Mouse (Mus musculus): Measurements from ENCODE around the gene Alg5.
"Not testable (repeated sequence)": the region's sequence is repeated elsewhere in the genome, so short reads cannot be mapped to it uniquely, and the experiment has no call there.

Gene Alg5

DNA sequence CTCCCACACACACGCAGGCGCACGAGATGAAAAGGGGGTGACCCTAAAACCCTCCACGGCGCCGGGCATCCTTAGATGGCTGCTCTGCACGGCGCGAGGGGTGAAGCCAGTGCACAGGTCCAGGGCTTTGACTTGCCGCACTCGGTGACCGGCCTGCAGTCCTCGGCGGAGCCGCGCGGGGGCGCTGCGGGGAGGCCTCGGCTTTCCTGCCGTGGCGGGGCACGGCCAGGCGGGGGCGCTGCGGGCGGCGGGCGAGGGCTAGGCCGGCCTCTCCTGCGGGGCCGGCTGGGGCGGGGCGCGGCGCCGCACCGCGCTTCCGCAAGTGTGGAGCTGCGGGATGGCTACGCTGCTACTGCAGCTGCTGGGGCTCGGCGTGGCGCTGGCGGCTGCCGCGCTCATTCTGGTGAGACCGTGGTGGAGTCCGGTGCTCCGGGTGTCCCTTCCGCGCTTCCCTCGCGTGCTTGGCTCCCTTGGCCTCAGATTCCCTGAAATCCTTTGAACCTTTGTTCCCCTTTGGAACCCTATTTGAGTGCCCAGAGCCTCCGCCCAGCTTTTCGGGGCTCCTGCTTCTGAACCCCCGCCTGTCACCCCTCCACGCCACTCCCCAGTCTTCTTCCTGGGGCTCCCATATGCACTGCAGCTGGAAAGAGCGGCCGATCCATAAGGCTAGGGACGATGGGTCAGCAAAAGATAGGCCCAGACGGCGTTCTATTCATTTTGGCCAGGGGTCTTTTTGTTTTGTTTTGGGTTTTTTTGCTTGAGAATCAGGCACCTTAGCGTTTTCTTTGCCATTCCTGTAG is at the start of gene Alg5, which contains the start of gene Exosc8:
TSS of gene Alg5 (plus strand) at position 293 of the 800 bp plus-strand sequence.
TSS of gene Exosc8 (minus strand) at position 147 of the 800 bp plus-strand sequence.
- DNase-seq (ENCODE audit: low spot score in 2 of 2), result peak; percentile 79 to 91

DNA sequence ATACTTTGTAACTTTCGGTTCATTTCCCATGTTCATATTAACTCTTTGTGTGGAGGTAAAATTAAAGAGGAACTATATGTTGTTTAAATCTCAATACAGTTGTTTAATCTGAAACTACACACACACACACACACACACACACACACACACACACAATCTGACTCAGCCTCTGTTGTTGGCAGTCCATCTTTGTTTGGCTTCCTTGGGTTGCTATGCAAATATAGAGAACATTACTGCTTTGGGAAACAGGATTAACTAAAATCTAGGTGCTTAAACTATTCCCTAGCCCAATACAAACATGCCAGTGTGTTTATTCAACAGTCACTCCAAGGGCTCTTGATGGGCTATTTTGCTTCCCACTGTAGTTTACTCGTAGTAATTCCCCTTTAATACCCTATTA is 48.1 kb upstream of the Alg5 start:
- no peak for DNase-seq (ENCODE audit: low spot score in 2 of 2)

DNA sequence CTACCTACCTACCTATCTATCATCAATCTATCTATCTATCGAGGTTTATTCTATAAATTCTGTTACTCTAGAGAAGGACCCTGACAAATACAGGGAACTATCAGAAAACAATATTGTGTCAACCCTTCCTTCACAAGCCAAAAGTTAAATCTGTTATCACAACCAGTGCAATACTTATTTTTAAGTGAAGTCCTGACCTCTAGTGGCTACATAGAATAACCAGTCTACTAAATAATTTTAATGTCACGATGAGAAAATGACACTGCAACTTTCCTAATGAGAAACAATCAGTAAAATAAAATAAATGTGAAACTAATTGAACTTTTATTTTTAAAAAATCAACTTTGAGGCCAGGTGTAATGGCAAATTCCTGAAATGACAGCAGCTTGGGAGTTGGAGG is 46.2 kb upstream of the Alg5 start:
- DNase-seq (ENCODE audit: low spot score in 2 of 2), result no peak

DNA sequence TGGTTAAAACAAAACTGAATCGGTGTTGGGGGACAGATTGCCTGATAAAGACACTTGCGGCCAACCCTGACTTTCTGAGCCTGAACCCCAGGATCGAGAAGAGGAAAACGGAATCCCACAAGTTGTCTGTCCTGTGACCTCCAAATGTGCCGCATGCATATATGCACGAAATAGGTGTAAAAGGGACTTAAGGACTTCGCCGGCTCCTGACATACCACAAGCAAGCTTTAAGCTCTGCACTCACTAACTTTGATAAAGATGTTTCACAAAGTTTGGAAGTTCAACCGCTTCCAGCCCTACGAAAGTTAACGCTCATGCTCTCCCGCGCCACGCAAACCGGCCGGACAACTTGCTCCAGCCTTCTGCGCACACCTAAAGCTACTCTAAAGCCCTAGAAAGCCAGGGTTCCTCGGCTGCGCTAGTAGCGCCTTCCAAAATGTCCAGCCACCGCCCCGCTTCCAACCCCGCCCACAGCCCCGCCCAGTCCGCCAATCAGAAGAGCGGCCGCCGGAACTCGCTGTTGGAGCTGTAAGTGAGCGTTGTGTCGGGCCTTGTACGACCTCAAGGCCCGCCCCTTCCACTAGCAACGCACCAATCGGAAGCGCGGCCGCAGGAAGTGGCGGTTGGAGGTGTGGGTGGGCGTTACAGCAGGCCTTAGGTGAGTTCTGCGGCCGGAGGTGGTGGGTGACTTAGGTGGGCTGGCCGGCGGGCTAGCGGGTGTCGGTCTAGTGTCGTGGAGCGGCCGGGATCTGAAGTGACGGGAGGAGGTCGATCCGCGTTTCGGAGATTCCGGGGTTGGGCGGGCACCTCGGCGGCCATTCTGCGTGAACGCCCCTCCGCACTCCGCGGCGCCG is 42.9 kb upstream of the Alg5 start, which contains the start of gene Supt20:
TSS of gene Supt20 (plus strand) at position 606 of the 854 bp plus-strand sequence.
- peak; percentile 86 to 91 for DNase-seq (ENCODE audit: low spot score in 2 of 2)

DNA sequence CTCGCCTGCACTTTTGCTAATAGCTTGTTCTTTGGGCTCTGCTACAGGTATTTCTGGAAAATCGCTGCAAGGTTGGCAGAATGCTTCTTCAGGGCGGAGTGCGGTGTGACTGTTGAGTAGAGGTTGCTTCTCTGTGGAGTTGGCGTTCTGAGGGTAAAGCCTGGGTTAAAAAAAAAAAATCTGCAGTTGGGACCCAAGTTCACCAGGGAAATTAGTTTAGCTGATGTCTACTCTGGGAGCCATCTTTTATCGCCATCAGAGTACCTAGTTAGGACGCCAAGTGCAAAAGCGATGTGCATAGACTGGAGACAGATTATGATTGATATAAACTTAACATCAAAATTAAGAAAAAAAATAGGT is 42.3 kb upstream of the Alg5 start:
- no peak for DNase-seq (ENCODE audit: low spot score in 2 of 2)

DNA sequence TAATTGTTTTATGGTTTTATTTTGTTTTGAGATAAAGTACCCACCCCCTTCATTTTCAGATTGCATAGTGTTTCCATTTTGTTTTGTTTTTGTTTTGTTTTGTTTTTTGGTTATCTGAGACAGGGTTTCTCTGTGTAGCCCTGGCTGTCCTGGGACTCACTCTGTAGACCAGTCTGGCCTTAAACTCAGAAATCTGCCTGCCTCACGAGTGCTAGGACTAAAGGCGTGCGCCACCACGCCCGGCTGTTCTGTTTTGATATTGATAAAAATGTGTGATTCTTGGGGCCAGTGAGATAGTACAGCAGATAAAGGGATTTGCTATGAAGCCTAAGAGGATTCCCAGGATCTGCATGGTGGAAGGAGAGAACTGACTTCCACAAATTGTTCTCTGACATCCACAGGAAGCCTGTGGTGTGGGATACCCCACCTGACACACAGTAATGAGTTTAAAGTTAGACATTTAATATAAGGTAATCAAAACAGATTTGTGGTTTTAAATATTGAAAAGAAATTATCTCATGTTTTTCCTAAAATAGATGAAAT is 35.5 kb upstream of the Alg5 start:
- DNase-seq (ENCODE audit: low spot score in 2 of 2), result no peak

DNA sequence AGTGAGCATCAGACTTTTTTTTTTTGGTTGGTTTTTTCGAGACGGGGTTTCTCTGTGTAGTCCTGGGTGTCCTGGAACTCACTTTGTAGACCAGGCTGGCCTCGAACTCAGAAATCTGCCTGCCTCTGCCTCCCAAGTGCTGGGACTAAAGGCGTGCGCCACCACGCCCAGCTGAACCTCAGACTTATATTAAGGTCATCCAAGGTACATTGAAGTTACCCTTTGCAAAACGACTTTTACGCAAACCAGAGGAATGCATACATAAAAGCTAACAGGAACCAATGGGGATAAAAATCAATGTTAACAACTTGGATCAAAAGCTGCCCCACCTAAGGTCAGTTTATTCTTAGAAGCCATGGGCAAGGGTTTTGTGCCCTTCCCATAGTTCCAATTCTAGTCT is 31.2 kb upstream of the Alg5 start:
- not testable (repeated sequence) for DNase-seq (ENCODE audit: low spot score in 2 of 2)

DNA sequence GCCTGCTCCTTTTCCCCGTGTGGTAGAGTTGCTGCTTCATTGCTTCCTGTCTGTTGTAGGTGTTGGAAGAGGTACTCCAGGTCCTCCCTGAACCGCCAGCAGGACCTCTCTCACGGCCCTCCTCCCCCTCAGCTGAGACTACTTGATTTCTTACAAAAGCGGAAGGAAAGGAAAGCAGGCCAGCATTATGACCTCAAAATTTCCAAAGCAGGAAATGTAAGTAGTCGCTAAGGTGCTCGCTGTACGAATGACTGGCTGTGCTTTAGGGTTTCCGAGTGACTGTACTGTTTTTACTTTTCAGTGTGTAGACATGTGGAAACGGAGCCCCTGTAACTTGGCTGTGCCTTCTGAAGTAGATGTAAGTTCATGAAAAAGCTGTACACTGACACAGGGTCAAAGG is 26.4 kb upstream of the Alg5 start:
- no peak for DNase-seq (ENCODE audit: low spot score in 2 of 2)

DNA sequence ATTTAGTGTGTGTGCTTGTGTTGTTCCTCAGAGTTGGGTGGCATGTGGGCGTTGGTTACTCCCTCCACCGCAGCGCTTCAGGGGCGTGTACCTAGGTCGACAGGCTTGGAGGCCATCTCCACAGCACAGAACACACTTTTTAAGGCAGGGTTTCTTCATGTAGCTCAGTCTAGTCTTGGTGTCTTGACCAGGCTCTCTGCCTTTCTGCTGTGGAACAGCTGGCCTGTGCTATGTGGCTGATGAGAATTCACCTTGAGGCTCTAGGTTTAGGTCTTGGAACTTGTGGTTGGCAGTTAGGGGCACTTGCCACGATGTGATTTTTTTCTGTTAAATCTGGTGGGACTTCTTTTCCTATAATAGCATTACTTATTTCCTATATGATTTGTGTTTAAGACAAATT is 21.1 kb upstream of the Alg5 start, which contains the start of gene Gm21958:
TSS of gene Gm21958 (minus strand) at position 101 of the 400 bp plus-strand sequence.
- DNase-seq (ENCODE audit: low spot score in 2 of 2), result no peak

DNA sequence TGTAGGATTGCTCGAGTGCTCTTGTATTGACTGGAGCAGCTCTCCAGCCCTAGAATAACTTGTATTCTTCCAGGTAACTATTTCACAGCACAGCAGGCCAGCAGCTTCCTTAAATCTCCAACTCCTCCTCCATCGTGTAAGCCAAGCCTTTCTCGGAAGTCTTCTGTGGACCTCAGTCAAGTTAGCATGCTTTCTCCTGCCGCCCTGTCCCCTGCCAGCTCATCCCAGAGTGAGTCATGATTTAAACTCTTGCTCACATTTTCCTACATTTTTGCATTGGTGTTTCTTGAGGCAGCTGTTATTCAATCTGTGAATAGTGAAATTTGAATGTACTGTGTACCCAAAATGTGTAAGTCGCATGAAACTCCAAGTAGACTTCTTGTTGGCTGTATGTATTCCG is 19.9 kb upstream of the Alg5 start:
- DNase-seq (ENCODE audit: low spot score in 2 of 2), result no peak

DNA sequence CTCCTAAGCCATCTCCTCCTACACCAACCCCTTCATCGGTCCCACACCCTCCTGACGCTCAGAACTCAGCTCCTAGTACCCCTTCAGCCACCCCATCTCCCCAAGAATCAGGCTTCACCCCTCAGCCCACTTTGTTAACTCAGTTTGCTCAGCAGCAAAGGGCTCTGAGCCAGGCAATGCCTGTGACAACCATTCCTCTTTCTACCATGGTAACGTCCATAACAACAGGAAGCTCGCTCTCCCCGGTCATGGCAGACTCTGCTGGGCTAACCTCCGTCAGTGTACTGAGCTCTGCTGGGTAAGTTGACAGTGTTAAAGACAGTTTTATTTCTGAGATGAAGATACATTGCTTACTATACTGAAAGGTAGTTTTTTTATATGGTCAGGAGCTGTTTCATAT is 18.0 kb upstream of the Alg5 start:
- no peak for DNase-seq (ENCODE audit: low spot score in 2 of 2)

DNA sequence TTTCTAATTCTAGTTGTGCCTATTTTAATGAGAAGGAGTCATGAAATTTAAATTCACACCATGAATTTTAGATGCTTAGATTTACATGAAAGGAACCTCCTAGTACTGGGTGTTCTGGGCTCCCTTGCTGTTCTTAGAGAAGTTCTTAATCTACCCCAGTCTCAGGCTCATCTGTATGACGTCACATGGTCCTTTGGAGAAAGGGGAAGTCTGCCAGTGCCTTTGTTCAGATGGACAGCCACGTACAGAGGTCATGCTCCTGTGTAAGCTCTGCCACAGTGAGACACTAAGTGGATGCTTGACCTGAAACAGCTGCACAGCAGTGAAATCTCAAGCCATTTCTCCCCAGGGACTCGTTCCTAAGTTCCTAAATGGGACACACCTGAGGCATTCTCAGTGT is 16.4 kb upstream of the Alg5 start:
- no peak for DNase-seq (ENCODE audit: low spot score in 2 of 2)

DNA sequence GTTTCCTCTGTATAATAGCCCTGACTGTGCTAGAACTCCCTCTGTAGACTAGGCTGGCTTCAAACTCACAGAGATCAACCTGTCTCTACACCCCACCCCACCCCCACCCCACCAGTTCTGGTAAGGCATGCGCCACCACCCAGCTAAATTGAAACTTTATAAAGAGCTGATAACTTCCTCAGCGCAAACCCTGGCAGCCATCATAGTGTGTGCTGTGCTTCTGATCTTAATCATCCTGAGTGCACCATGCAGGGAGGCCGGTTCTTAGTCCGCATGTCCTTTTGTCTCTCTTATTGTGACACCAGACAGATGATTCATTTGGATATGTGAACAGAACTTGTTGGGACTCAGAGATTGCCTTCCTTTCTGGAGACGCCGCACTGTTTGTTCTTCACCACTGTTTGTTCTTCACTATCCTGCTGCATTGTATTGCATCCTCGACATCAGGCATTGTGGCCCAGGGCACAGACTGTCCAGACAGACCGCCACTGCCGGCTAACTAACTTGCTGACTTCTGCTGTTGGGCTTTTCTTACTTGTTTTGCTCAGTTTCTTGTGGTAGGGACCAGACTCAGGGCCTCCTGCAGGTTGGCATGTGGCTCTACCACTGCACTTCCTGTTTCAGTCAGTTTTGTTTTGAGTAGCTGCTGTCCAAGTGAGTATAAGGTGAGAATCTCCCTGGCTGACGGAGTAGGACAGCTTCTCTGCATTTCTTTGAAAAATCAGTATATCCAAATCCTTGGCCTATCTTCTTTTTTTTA is 11.4 kb upstream of the Alg5 start:
- DNase-seq (ENCODE audit: low spot score in 2 of 2), result no peak

DNA sequence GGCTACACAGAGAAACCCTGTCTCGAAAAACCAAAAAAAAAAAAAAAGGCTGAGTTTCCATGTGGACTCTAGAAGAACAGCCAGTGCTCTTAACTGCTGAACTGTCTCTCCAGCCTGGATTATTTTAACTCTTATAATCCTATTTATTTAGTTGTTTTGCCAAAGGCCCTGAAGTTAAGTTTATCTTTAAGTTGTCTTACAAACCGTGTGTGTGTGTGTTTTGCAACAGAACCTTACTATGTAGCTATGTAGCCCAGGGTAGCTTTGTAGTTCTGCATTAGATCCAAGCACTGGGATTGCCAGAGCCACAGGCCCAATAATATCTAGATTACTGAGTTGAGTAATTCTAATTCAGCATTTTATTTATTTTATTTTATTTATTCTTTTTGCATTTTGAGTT is 10.0 kb upstream of the Alg5 start:
- no peak for DNase-seq (ENCODE audit: low spot score in 2 of 2)

DNA sequence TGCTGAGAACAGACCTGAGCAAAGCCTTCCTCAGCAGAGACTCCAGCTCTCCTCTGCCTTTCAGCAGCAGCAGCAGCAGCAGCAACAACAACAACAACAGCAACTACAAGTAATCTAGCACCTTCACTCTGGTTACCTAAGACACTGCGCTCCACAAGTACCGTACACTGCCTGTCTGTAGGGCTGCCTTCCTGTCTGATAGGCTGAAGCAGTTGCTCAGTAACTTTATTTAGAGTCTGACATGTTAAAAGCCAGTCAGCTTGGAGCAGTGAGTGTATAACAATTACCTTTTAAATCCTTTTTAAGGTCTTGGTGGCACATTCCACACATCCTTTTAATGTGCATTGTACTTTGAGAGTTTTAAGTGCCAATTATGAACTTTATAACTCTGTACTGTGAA is 7.8 kb upstream of the Alg5 start:
- no peak for DNase-seq (ENCODE audit: low spot score in 2 of 2)

DNA sequence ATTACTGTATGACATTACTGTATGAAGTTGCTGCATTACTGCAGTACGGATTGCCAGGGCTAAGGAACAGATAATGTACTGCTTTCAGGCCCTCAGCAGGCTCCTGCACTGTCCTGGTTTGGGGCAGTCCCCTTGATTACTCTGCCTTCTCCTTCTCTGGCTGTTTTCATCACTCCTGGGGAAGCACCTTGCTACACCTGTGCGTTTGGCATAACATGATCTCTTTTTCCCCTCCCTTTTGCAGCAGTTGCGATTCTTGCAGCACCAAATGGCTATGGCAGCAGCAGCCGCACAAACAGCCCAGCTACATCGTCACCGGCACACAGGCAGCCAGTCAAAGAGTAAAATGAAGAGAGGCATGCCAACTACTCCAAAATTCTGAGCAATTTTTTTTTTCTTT is 7.2 kb upstream of the Alg5 start:
- no peak for DNase-seq (ENCODE audit: low spot score in 2 of 2)

DNA sequence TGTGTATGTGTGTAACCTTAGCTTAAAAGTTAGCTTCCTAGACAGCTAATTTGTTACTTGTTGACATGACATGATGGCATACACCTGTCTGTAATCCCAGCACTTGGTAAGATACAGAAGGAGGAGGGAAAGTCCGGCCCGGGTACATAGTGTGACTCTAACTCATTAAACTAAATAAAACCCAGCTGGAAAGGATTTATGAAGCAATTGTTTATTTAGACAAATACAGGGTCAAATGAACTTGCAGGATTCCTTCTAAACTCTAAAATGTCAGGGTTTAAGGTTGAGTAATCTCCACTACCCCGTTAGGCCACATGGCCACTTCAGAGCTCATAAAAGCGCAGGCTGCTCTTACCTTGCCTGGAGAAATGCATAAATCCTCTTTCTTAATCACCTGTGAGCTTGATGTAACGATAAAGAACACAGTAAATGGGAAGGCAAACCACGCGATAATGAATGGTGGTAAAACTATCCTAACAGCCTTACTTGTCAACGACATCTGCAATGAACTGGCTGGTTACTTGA is 3.7 kb upstream of the Alg5 start:
- DNase-seq (ENCODE audit: low spot score in 2 of 2), result no peak

DNA sequence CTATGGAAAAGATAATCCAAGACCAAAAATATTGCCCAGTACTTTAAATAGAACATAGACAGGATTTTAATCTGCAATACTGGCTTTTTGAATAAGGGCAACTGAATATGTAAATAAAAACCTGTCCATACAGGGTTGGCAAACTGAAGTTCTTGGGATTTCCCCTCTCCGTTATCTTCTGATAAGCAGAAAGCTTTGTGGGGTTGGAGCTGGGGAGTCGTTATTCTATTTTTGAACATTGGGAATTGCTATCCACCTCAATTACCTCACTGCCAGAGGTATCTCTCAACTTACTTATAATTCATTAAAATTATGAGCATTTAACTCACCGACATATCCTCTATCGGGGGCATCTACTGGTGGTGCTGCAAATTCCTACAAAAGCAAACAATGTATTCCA is 3.0 kb upstream of the Alg5 start:
- DNase-seq (ENCODE audit: low spot score in 2 of 2), result no peak

DNA sequence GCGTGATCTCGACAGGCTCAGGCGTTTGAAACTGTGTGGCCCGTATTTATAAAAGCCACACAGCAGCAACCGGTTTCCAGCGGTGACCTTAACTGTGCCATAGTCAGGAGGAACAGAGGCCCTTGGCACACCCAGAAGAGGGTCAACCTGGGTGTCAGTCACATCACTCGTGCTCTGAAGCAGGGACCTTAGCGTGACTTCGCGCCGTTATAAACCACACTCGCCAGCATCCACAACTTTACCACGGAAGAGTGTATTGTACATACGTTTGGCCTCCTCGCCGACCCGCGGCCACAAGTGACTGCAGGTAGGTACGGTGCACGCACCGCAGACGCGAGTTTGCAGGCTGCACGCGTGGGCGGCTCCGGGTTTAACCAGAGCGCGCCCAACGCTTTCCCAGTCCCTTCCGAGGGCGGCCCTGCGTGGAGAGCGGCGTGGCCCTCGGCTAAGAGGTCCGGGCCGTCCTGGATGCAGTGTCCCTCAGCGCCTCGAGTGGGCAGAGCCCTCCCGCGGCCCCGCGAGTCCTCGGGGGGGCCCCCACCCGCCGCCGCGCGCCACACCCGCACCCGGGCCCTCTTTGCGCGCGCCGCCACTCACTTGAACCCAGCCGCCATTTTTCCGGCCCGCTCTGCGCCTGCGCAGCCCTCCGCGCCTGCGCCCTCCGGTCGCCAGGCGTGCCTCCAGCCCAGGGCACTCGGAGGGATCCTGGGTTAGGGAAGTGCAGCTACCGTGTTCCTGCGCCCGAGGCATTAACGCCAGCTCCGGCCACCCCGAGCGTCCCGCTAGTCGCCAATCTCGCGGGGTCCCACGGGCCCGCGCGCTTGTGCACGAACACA is 710 bp upstream of the Alg5 start:
- DNase-seq (ENCODE audit: low spot score in 2 of 2), result peak; percentile 57 to 90

DNA sequence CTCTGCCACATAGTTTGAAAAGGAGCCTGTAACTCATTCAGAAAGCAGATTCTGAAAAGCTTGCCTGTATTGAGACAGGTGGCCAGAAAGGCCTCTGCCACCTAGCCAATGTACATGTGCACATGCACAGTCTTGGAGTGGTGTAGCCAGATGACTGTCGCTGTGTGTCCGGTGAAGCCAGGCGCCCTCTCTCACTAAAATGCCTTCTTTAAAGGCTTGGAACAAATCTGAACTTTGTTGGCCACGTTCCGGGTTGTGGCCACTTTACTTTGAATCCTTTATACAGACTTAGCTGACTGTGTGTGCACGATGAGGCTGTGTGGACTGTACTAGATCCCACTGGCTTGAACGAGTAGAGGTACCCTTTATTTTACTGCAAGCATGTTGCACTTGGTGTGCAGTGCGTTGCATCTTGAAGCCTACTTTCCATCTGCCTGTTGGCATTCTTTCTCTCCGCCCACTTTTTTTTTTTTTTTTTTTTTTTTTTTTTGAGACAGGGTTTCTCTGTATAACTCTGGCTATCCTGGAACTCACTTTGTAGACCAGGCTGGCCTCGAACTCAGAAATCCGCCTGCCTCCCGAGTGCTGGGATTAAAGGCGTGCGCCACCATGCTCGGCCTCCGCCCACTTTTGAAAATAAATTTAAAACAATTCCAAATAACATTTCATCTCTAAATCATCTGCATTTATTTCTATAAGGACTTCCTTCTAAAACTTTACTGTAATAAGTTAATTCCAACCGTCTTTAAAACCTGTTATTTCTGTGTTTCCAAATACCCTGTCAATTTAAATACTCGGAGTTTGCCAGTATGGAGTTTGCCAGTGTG is 975 bp downstream of the Alg5 start:
- no peak for DNase-seq (ENCODE audit: low spot score in 2 of 2)
